Mouse (Mus musculus) ES-Bruce4 (cell line): ENCODE data around the gene Fkbp11. TPM values are rescaled to one million over a fixed set of nuclear protein-coding genes. Genes with fewer than 3 reads are reported as not detected.
"Not testable (repeated sequence)": the region's sequence is repeated elsewhere in the genome, so short reads cannot be mapped to it uniquely, and the experiment has no call there.

ENCODE experiments used
- H3K27ac ChIP-seq: 2 replicates; pipeline ENCODE4 v1.5.1; 2012; ENCODE audit warnings: low read length, inconsistent platforms; ENCODE audit not compliant: insufficient read depth
- H3K27me3 ChIP-seq: 2 replicates; pipeline ENCODE4 v1.6.1; 2012; ENCODE audit warnings: mild to moderate bottlenecking, low read length, inconsistent platforms; ENCODE audit not compliant: control insufficient read depth, poor library complexity, insufficient read depth, severe bottlenecking
- H3K36me3 ChIP-seq: 2 replicates; pipeline ENCODE4 v1.6.1; 2012; ENCODE audit warnings: inconsistent platforms, mild to moderate bottlenecking, low read length, moderate library complexity; ENCODE audit not compliant: control insufficient read depth, poor library complexity, insufficient read depth, severe bottlenecking
- H3K4me1 ChIP-seq: one replicate; pipeline ENCODE4 v1.8.1; 2011; ENCODE audit warnings: low read length; ENCODE audit not compliant: control insufficient read depth, insufficient read depth
- H3K4me3 ChIP-seq: 2 replicates; pipeline ENCODE4 v1.5.1; 2011; ENCODE audit warnings: low read depth, mild to moderate bottlenecking, low read length
- H3K9ac ChIP-seq: 2 replicates; pipeline ENCODE4 v1.6.1; 2012; ENCODE audit warnings: low read depth, mild to moderate bottlenecking, inconsistent platforms; ENCODE audit not compliant: poor library complexity, severe bottlenecking
- H3K9me3 ChIP-seq: replicated peaks from 2 replicates; pipeline ENCODE4 v1.6.1; 2012; ENCODE audit warnings: mild to moderate bottlenecking, low read length, inconsistent platforms; ENCODE audit not compliant: control insufficient read depth, poor library complexity, insufficient read depth, severe bottlenecking
- CTCF ChIP-seq: IDR thresholded peaks from one replicate; pipeline ENCODE4 v1.8.1; 2011; ENCODE audit warnings: low read depth, low read length
- EP300 ChIP-seq: IDR thresholded peaks from 2 replicates; pipeline ENCODE4 v1.6.1; 2011; ENCODE audit warnings: low read depth, low read length; ENCODE audit not compliant: insufficient read depth
- POLR2A ChIP-seq: IDR thresholded peaks from one replicate; pipeline ENCODE4 v1.8.1; 2011; ENCODE audit warnings: low read length; ENCODE audit not compliant: insufficient read depth
- polyA plus RNA-seq: library from polyadenylated mRNA; stranded (reverse); fragments of >200 nt; gene quantifications from 2 replicates; pipeline ENCODE4 v1.2.4, GENCODE M21; 2011; ENCODE audit warnings: low read depth; ENCODE audit not compliant: missing spikeins, insufficient read depth, insufficient read length

Fkbp11 gene
- polyA plus RNA-seq, 1 experiment = 30.0 TPM

DNA sequence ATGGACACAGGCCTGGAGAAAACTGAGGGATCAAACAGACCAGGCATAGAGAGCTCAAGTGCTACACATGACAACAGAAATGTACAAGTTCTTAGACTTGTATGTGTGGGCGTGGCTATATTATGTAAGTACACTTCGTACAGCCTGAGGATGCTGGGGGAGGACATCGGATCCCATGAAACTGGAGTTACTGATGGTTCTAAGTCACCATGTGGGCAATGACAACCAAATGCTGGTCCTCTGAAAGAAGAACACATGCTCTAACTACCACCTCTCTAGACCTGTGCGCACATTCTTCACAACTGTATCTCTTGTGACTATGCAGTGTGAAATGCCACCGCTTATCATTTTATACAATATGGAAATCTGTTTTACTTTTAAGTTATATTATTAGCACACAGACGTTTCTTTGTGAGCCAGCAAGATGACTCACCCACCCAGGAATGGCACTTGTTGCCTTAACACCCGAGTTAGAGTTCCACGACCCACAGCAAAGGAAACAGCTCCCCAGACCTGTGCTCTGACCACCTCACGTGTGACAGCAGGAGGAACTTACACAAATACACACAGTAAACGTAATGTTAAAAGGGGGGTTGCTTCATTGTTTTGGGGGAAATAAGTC, 18.5 kb upstream of the Fkbp11 start:
- Histone ChIP-seq H3K9ac (no peak overlapping the region), H3K36me3 (no peaks in the 10 kb centered on the region), H3K4me1 (no peaks in the 10 kb centered on the region), H3K4me3 (no peak overlapping the region), H3K27ac (no peak overlapping the region), H3K27me3 (no peaks in the 10 kb centered on the region), H3K9me3 (no peaks in the 10 kb centered on the region)
- TF ChIP-seq POLR2A (no peak), EP300 (no peak), CTCF (no peak)

DNA sequence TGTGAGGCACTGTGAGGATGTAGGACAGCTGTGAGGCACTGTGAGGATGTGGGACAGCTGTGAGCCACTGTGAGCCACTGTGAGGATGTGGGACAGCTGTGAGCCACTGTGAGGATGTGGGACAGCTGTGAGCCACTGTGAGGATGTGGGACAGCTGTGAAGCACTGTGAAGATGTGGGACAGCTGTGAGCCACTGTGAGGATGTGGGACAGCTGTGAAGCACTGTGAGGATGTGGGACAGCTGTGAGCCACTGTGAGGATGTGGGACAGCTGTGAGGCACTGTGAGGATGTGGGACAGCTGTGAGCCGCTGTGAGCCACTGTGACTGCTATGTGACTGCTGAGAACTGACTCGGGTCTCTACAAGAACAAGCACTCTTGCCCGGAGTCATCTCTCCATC, 15.9 kb upstream of the Fkbp11 start:
- not testable (repeated sequence) for H3K36me3 ChIP-seq, H3K27me3 ChIP-seq, H3K9me3 ChIP-seq, H3K4me1 ChIP-seq, H3K9ac ChIP-seq, H3K4me3 ChIP-seq, H3K27ac ChIP-seq

DNA sequence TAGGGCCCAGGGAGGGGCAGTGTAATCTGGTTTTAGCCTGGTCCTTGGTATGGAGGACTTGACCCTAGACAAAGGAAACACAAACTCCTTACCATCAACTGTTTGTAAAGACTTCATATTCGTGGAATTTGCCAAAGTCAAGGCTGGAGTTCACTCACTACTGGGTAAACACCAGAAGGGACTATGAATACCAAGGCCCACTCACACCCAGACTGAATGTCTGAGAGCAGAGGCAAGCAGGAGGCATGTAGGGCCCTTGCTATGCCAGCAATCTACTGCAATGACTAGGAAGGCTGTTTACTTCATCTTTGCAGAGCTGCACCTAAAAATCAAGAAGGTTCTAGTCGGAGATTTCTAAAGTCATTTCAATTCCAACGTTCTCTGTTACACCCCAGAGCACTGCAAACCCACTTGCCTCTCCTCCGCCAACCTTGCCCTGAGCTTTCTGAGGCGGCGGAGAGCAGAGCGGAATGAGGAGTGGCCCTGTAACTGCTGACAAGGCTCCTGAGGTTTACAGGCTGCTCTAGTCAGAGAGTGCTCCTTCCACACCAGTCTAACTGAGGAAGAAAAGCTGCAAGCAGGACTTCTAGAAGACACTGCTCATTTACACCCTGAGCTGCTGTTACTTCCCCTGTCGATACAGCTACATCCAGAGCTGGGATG, 14.9 kb upstream of the Fkbp11 start:
- Histone ChIP-seq H3K27ac (no peak overlapping the region), H3K9ac (no peak overlapping the region), H3K36me3 (peaks cover 9% of the 10 kb centered on the region), H3K9me3 (no peaks in the 10 kb centered on the region), H3K4me3 (no peak overlapping the region), H3K4me1 (no peaks in the 10 kb centered on the region), H3K27me3 (no peaks in the 10 kb centered on the region)
- TF ChIP-seq CTCF = no peak
- TF ChIP-seq POLR2A = no peak
- no peak for TF ChIP-seq EP300

DNA sequence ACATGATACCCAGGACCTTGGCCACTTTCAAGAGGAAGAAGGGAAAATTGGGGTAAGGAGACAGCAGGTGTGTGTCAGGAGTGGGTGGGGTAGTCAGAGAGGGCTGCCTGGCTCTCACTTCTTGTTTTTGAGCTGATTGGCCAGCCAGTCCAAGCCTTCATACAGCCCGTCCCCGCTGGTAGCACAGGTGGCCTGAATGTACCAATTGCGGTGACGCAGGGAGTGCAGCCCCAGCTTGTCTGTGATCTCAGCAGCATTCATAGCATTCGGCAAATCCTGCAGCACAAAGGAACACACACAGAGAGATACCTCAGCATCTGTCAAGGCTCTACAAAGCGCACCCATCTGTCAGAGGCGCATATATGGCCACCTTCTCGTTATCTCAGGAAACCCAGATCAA, 12.2 kb upstream of the Fkbp11 start:
- Histone ChIP-seq H3K9ac (no peak overlapping the region), H3K27me3 (no peaks in the 10 kb centered on the region), H3K4me3 (no peak overlapping the region), H3K36me3 (peaks cover 9% of the 10 kb centered on the region), H3K27ac (no peak overlapping the region), H3K9me3 (no peaks in the 10 kb centered on the region), H3K4me1 (no peaks in the 10 kb centered on the region)
- TF ChIP-seq EP300 = no peak
- no peak for TF ChIP-seq CTCF
- TF ChIP-seq POLR2A = no peak

DNA sequence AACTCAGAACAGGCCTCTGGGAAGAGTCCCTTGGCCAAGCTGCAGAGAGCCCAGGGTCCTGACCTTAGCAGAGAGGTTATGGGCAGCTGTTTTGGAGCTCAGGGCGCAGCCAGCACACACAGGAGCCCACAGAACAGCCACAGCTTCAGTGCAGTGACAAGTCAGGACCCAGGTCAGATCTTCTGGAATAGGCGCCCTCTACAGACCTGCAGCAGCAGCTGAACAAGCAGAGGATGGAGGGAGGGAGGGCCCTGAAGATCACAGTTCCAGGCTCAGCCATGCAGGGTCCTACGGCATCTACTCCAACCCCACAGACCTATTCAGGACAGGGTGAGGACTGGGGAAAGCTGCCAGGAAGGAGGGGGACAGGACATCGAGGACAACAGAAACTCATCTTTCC, 10.8 kb upstream of the Fkbp11 start:
- Histone ChIP-seq H3K36me3 (peaks cover 9% of the 10 kb centered on the region), H3K4me3 (no peak overlapping the region), H3K27me3 (no peaks in the 10 kb centered on the region), H3K27ac (no peak overlapping the region), H3K9me3 (no peaks in the 10 kb centered on the region), H3K9ac (no peak overlapping the region), H3K4me1 (no peaks in the 10 kb centered on the region)
- TF ChIP-seq CTCF (peak; percentile 67), POLR2A (no peak)

DNA sequence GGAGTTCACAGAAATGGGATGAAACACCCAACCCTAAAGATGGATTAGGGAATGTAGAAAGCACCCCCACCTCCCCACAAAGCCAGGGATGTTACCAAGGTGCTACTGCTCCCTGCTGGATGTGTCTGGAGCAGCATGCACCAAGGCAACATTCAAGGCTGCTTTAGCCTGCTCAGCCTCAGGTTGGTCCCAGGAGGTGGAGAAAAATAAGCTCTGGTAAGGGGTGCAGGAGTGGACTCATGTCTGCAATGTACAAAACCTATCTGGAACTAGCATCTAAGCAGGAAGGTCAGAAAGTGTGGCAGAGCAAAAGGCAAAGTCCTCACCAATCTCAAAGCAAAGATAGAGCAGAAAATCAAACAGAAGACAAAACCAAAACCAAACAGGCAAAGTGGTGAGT, 9.9 kb upstream of the Fkbp11 start:
- Histone ChIP-seq H3K27ac (no peak overlapping the region), H3K9me3 (no peaks in the 10 kb centered on the region), H3K4me3 (no peak overlapping the region), H3K9ac (no peak overlapping the region), H3K27me3 (no peaks in the 10 kb centered on the region), H3K4me1 (no peaks in the 10 kb centered on the region), H3K36me3 (peaks cover 9% of the 10 kb centered on the region)
- TF ChIP-seq EP300 = no peak
- TF ChIP-seq CTCF = peak; percentile 70
